Mouse (Mus musculus) embryonic stem cell, embryonic (primary cell): ENCODE results near the gene Folr1.

Experiments
- CTCF ChIA-PET, 4 experiments: fragments of 300-600 bp in 2 of 4; fragments of 350-600 bp in 2 of 4; sonication (Branson Sonifier 250); formaldehyde crosslinking; loops; one replicate each; lab custom pipeline; 2022; ENCODE audit warnings: inconsistent platforms in 2 of 4; lab: Charles Lee
- POLR2A ChIA-PET, 4 experiments: fragments of 300-600 bp in 2 of 4; fragments of 350-600 bp in 2 of 4; sonication (Branson Sonifier 250); formaldehyde crosslinking; loops; one replicate each; lab custom pipeline; 2022; ENCODE audit warnings: antibody characterized with exemption in 4 of 4, inconsistent platforms in 1 of 4; lab: Charles Lee

Folr1 gene

GRCm38 (mm10) chr7:101830373-101830772 is 40.2 kb downstream of the Folr1 start:
- ChIA-PET CTCF (interaction anchor here in 2 of 4 experiments (0.7 to 1.9 kb wide), 3 partner anchors 151 to 1355 kb away, joined by 3 to 5 read pairs (median 4); no protein-coding TSS in a partner anchor), POLR2A (interaction anchor here in 2 of 4 experiments (1.0 to 1.5 kb wide), 4 partner anchors 9 to 167 kb away, joined by 3 to 4 read pairs (median 3); partner anchors contain the start of gene Clpb (in 2 of the 2))

- POLR2A ChIA-PET: interaction anchor here (0.5 to 8.0 kb wide), 21 partner anchors 7 to 177 kb away, joined by 3 to 102 read pairs (median 5); partner anchors contain the start of genes Inppl1 (in 2 of the 4) and Clpb (in 1 of the 4)
- CTCF ChIA-PET: interaction anchor here (0.6 to 2.2 kb wide), 21 partner anchors 8 to 593 kb away, joined by 3 to 27 read pairs (median 5); partner anchors contain the start of genes Clpb (in 3 of the 4) and Inppl1 (in 1 of the 4)
Observed at GRCm38 (mm10) chr7:101823758-101824630, 46.6 kb downstream of the Folr1 start.

- ChIA-PET CTCF (interaction anchor here (0.6 to 2.2 kb wide), 36 partner anchors 9 to 594 kb away, joined by 3 to 27 read pairs (median 4); partner anchors contain the start of genes Clpb (in 2 of the 4) and Inppl1 (in 1 of the 4)), POLR2A (interaction anchor here (0.5 to 8.0 kb wide), 33 partner anchors 8 to 1112 kb away, joined by 3 to 102 read pairs (median 4); partner anchors contain the start of genes Inppl1 (in 2 of the 4), Clpb (in 1 of the 4), Lamtor1 (in 1 of the 4) and Nup98 (in 1 of the 4))
Observed at GRCm38 (mm10) chr7:101822836-101823757, 47.5 kb downstream of the Folr1 start.

- POLR2A ChIA-PET: interaction anchor here (0.5 to 8.0 kb wide), 31 partner anchors 9 to 389 kb away, joined by 3 to 102 read pairs (median 5); partner anchors contain the start of genes Inppl1 (in 2 of the 4), Clpb (in 1 of the 4), Lamtor1 (in 1 of the 4) and Nup98 (in 1 of the 4)
- CTCF ChIA-PET: interaction anchor here (0.6 to 1.9 kb wide), 14 partner anchors 10 to 1272 kb away, joined by 3 to 27 read pairs (median 5); partner anchors contain the start of genes Clpb (in 1 of the 4) and Inppl1 (in 1 of the 4)
Observed at GRCm38 (mm10) chr7:101821571-101822501, 48.8 kb downstream of the Folr1 start.

- ChIA-PET POLR2A (interaction anchor here (0.5 to 8.0 kb wide), 24 partner anchors 10 to 180 kb away, joined by 3 to 102 read pairs (median 4); partner anchors contain the start of gene Inppl1 (in 2 of the 4)), CTCF (interaction anchor here in 3 of 4 experiments (0.6 to 0.9 kb wide), 6 partner anchors 40 to 408 kb away, joined by 3 to 5 read pairs (median 4); partner anchors contain the start of gene Clpb (in 1 of the 3))
Observed at GRCm38 (mm10) chr7:101820295-101821030, 50.1 kb downstream of the Folr1 start.

- POLR2A ChIA-PET: interaction anchor here in 3 of 4 experiments (0.6 to 3.7 kb wide), 35 partner anchors 9 to 392 kb away, joined by 3 to 15 read pairs (median 4); partner anchors contain the start of genes Inppl1 (in 3 of the 3), Clpb (in 2 of the 3), Folr1 (in 2 of the 3) and Lamtor1 (in 1 of the 3)
- CTCF ChIA-PET: interaction anchor here (0.5 to 1.6 kb wide), 12 partner anchors 15 to 507 kb away, joined by 3 to 5 read pairs (median 4); partner anchors contain the start of gene Clpb (in 1 of the 4)
Observed at GRCm38 (mm10) chr7:101817861-101818401, 52.7 kb downstream of the Folr1 start, which contains the start of gene Phox2a. TSS of gene Phox2a (plus strand) at chr7:101818313.
